Mouse (Mus musculus): Measurements from ENCODE around the gene Syt1.

DNA sequence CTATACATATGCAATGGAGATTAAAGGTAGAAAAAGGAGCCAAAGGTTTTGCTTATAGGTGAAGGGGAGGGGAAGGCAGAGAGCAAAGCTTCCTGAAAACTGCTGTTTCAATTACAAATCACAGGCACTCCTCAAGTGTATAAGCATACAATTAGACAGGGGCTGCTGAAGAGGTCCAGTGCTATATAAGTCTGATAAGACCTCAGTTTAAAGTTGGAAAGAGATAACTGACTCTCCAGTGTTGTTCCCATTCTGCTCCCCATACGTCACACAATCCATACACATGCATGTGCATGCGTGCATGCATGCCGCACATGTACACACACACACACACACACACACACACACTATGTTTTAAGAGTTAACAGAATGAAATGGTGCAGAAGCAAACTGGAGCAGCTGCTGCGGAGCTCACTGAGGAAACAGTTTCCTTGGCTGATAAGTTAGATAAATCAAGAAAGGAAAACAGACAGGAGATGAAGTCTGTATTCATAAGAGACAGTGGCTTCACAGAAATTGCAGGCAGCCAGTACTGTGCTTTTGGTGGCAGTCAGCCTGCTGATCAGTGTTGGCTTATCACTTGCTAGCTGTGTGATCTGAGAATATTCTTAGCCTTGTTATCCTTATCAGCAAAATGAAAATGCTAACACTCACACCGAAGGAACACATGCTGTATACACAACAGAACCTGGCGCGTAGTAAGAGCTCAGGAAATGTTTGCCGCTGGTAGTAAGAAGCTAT is 408.9 kb downstream of the Syt1 start:
- TF ChIP-seq GATA1 (IDR thresholded peaks at IDR 0.05; ENCODE audit: low read length) (no peak), TAL1 (IDR thresholded peaks at IDR 0.05; ENCODE audit: low read length) (no peak)

All from erythroblast, embryonic 14.5 days (primary cell).